Mouse (Mus musculus): ENCODE data around the gene Elob. TPM values are rescaled to one million over a fixed set of nuclear protein-coding genes. Genes with fewer than 3 reads are reported as not detected.

Elob gene
- polyA plus RNA-seq, 1 experiment from 2014 or later, result 1,360 TPM

GRCm38 (mm10) chr17:23795323-23795722, 33.6 kb downstream of the Elob start:
- Histone ChIP-seq H3K9me3 (no peaks in the 10 kb centered on the region), H3K4me1 (replicated peaks) (peaks cover 24% of the 10 kb centered on the region), H3K9ac (no peak overlapping the region), H3K27ac (no peak overlapping the region), H3K4me2 (no peak overlapping the region), H3K27me3 (no peaks in the 10 kb centered on the region), H3K36me3 (peaks cover 16% of the 10 kb centered on the region), H3K4me3 (no peak overlapping the region)
- ATAC-seq (ENCODE audit: low FRiP score), result no peak
- 95% methylated on average over 8 of the region's 8 CpGs for WGBS

GRCm38 (mm10) chr17:23791079-23791357, 37.9 kb downstream of the Elob start:
- WGBS, result 58% methylated on average over 2 of the region's 2 CpGs

GRCm38 (mm10) chr17:23790269-23791078, 38.5 kb downstream of the Elob start, which contains the start of gene Srrm2:
Gene Srrm2, plus strand, starts transcription at chr17:23790532.
- H3K9me3 ChIP-seq, result no peaks in the 10 kb centered on the region
- no peaks in the 10 kb centered on the region for H3K36me3 ChIP-seq
- peaks cover 39% of the 10 kb centered on the region for H3K4me1 ChIP-seq (replicated peaks)
- H3K4me2 ChIP-seq, result peak within 1 kb of the TSS; percentile 75
- peak within 1 kb of the TSS; percentile 85 for H3K9ac ChIP-seq
- 1% methylated on average over 29 of the region's 29 CpGs for WGBS
- ATAC-seq (ENCODE audit: low FRiP score), result peak; percentile 22
- no peaks in the 10 kb centered on the region for H3K27me3 ChIP-seq
- peak within 1 kb of the TSS; percentile 45 for H3K4me3 ChIP-seq
- H3K27ac ChIP-seq, result peak within 1 kb of the TSS; percentile 98

More at GRCm38 (mm10) chr17:23791079-23791357, 37.9 kb downstream of the Elob start:
- Histone ChIP-seq H3K27ac (peak overlapping the region; percentile 98), H3K4me3 (peak overlapping the region; percentile 45), H3K4me2 (peak overlapping the region; percentile 75), H3K27me3 (no peaks in the 10 kb centered on the region), H3K9me3 (no peaks in the 10 kb centered on the region), H3K4me1 (replicated peaks) (peaks cover 37% of the 10 kb centered on the region), H3K9ac (peak overlapping the region; percentile 85), H3K36me3 (no peaks in the 10 kb centered on the region)
- ATAC-seq (ENCODE audit: low FRiP score), result 0 out of 2 replicates have a peak, but pooled peaks have one; percentile 1

GRCm38 (mm10) chr17:23789749-23790268, 39.1 kb downstream of the Elob start:
- ATAC-seq (ENCODE audit: low FRiP score), result no peak
- 16% methylated on average over 8 of the region's 8 CpGs for WGBS
- Histone ChIP-seq H3K4me2 (peak overlapping the region; percentile 75), H3K36me3 (no peaks in the 10 kb centered on the region), H3K9ac (peak overlapping the region; percentile 85), H3K4me1 (replicated peaks) (peaks cover 45% of the 10 kb centered on the region), H3K27ac (peak overlapping the region; percentile 98), H3K27me3 (no peaks in the 10 kb centered on the region), H3K9me3 (no peaks in the 10 kb centered on the region), H3K4me3 (peak overlapping the region; percentile 45)

- no peak overlapping the region for H3K4me2 ChIP-seq
- no peaks in the 10 kb centered on the region for H3K36me3 ChIP-seq
- no peak overlapping the region for H3K4me3 ChIP-seq
- no peak overlapping the region for H3K9ac ChIP-seq
- no peak for ATAC-seq (ENCODE audit: low FRiP score)
- H3K27me3 ChIP-seq, result no peaks in the 10 kb centered on the region
- peaks cover 45% of the 10 kb centered on the region for H3K4me1 ChIP-seq (replicated peaks)
- H3K27ac ChIP-seq, result no peak overlapping the region
- WGBS, result 89% methylated on average over 4 of the region's 4 CpGs
- no peaks in the 10 kb centered on the region for H3K9me3 ChIP-seq
Observed at GRCm38 (mm10) chr17:23788973-23789372, 40.0 kb downstream of the Elob start.

GRCm38 (mm10) chr17:23786510-23786931, 42.4 kb downstream of the Elob start:
- peak overlapping the region; percentile 70 for H3K4me2 ChIP-seq
- no peaks in the 10 kb centered on the region for H3K27me3 ChIP-seq
- ATAC-seq (ENCODE audit: low FRiP score), result peak; percentile 74

GRCm38 (mm10) chr17:23785561-23786471, 43.1 kb downstream of the Elob start, which contains the start of gene Flywch2:
Gene Flywch2, minus strand, starts transcription at chr17:23786081.
- Histone ChIP-seq H3K4me3 (peak within 1 kb of the TSS; percentile 66), H3K4me1 (replicated peaks) (peaks cover 26% of the 10 kb centered on the region), H3K9me3 (no peaks in the 10 kb centered on the region), H3K9ac (peak within 1 kb of the TSS; percentile 89), H3K27ac (peak within 1 kb of the TSS; percentile 97), H3K4me2 (peak within 1 kb of the TSS; percentile 70), H3K36me3 (no peaks in the 10 kb centered on the region), H3K27me3 (no peaks in the 10 kb centered on the region)
- ATAC-seq (ENCODE audit: low FRiP score), result peak; percentile 90
- WGBS, result 2% methylated on average over 43 of the region's 43 CpGs

More at GRCm38 (mm10) chr17:23786510-23786931, 42.4 kb downstream of the Elob start:
- WGBS, result 7% methylated on average over 13 of the region's 13 CpGs
- Histone ChIP-seq H3K4me3 (peak overlapping the region; percentile 66), H3K9me3 (no peaks in the 10 kb centered on the region), H3K9ac (peak overlapping the region; percentile 89), H3K36me3 (no peaks in the 10 kb centered on the region), H3K4me1 (replicated peaks) (peaks cover 33% of the 10 kb centered on the region), H3K27ac (peak overlapping the region; percentile 97)

GRCm38 (mm10) chr17:23783352-23783751, 45.6 kb downstream of the Elob start:
- H3K27ac ChIP-seq, result no peak overlapping the region
- no peaks in the 10 kb centered on the region for H3K9me3 ChIP-seq
- no peak for ATAC-seq (ENCODE audit: low FRiP score)
- H3K4me3 ChIP-seq, result no peak overlapping the region
- H3K4me1 ChIP-seq (replicated peaks), result peaks cover 12% of the 10 kb centered on the region
- H3K9ac ChIP-seq, result no peak overlapping the region
- no peaks in the 10 kb centered on the region for H3K27me3 ChIP-seq
- peaks cover 7% of the 10 kb centered on the region; the same call in 1 of the 2 replicates for H3K36me3 ChIP-seq
- H3K4me2 ChIP-seq, result no peak overlapping the region

- Histone ChIP-seq H3K4me1 (replicated peaks) (0 out of 2 replicates have a peak, but pooled peaks cover 4% of the 10 kb centered on the region), H3K4me2 (no peak overlapping the region), H3K4me3 (no peak overlapping the region), H3K9me3 (no peaks in the 10 kb centered on the region), H3K27ac (0 out of 2 replicates have a peak overlapping the region, but pooled peaks have one; percentile 8), H3K36me3 (peaks cover 9% of the 10 kb centered on the region; the same call in 1 of the 2 replicates), H3K27me3 (no peaks in the 10 kb centered on the region), H3K9ac (0 out of 2 replicates have a peak overlapping the region, but pooled peaks have one; percentile 19)
- ATAC-seq (ENCODE audit: low FRiP score), result no peak
- 67% methylated on average over 2 of the region's 2 CpGs for WGBS
Observed at GRCm38 (mm10) chr17:23778447-23778846, 50.5 kb downstream of the Elob start.

- 68% methylated on average over 2 of the region's 2 CpGs for WGBS
- no peaks in the 10 kb centered on the region for H3K9me3 ChIP-seq
Observed at GRCm38 (mm10) chr17:23777141-23777540, 51.8 kb downstream of the Elob start.

GRCm38 (mm10) chr17:23776216-23776615, 52.7 kb downstream of the Elob start:
- H3K36me3 ChIP-seq, result peaks cover 9% of the 10 kb centered on the region; the same call in 1 of the 2 replicates
- H3K4me1 ChIP-seq (replicated peaks), result 0 out of 2 replicates have a peak, but pooled peaks cover 4% of the 10 kb centered on the region
- no peak overlapping the region for H3K4me3 ChIP-seq
- WGBS, result 79% methylated on average over 10 of the region's 10 CpGs
- no peak overlapping the region for H3K27ac ChIP-seq
- H3K27me3 ChIP-seq, result no peaks in the 10 kb centered on the region
- ATAC-seq (ENCODE audit: low FRiP score), result no peak
- H3K9ac ChIP-seq, result no peak overlapping the region
- no peak overlapping the region for H3K4me2 ChIP-seq
- no peaks in the 10 kb centered on the region for H3K9me3 ChIP-seq

More at GRCm38 (mm10) chr17:23777141-23777540, 51.8 kb downstream of the Elob start:
- H3K9ac ChIP-seq, result no peak overlapping the region
- no peak overlapping the region for H3K4me2 ChIP-seq
- H3K36me3 ChIP-seq, result peaks cover 9% of the 10 kb centered on the region; the same call in 1 of the 2 replicates
- H3K4me3 ChIP-seq, result no peak overlapping the region
- no peak overlapping the region for H3K27ac ChIP-seq
- no peaks in the 10 kb centered on the region for H3K27me3 ChIP-seq
- H3K4me1 ChIP-seq (replicated peaks), result 0 out of 2 replicates have a peak, but pooled peaks cover 4% of the 10 kb centered on the region
- no peak for ATAC-seq (ENCODE audit: low FRiP score)

Data from hindbrain, embryonic 13.5 days (tissue).